Mouse (Mus musculus): ENCODE data around the gene Bach2.

Gene Bach2

GRCm38 (mm10) chr4:32293686-32294265, 55.2 kb downstream of the Bach2 start:
- no peak for DNase-seq (ENCODE audit: low read depth, low spot score)

- no peak for DNase-seq (ENCODE audit: low read depth, low spot score)
Measured at GRCm38 (mm10) chr4:32297071-32297671, 58.6 kb downstream of the Bach2 start.

- no peak for DNase-seq (ENCODE audit: low read depth, low spot score)
Measured at GRCm38 (mm10) chr4:32299221-32299620, 60.6 kb downstream of the Bach2 start.

- no peak for DNase-seq (ENCODE audit: low read depth, low spot score)
Measured at GRCm38 (mm10) chr4:32299970-32300369, 61.4 kb downstream of the Bach2 start.

- DNase-seq (ENCODE audit: low read depth, low spot score): no peak
Measured at GRCm38 (mm10) chr4:32302668-32303067, 64.1 kb downstream of the Bach2 start.

- no peak for DNase-seq (ENCODE audit: low read depth, low spot score)
Measured at GRCm38 (mm10) chr4:32303076-32303475, 64.5 kb downstream of the Bach2 start.

- no peak for DNase-seq (ENCODE audit: low read depth, low spot score)
Measured at GRCm38 (mm10) chr4:32303674-32304073, 65.1 kb downstream of the Bach2 start.

- no peak for DNase-seq (ENCODE audit: low read depth, low spot score)
Measured at GRCm38 (mm10) chr4:32304221-32304703, 65.7 kb downstream of the Bach2 start.

- no peak for DNase-seq (ENCODE audit: low read depth, low spot score)
Measured at GRCm38 (mm10) chr4:32305036-32305615, 66.5 kb downstream of the Bach2 start.

- DNase-seq (ENCODE audit: low read depth, low spot score): no peak
Measured at GRCm38 (mm10) chr4:32305683-32306082, 67.1 kb downstream of the Bach2 start.

GRCm38 (mm10) chr4:32306169-32306792, 67.7 kb downstream of the Bach2 start:
- DNase-seq (ENCODE audit: low read depth, low spot score): no peak

- no peak for DNase-seq (ENCODE audit: low read depth, low spot score)
Measured at GRCm38 (mm10) chr4:32307215-32307614, 68.6 kb downstream of the Bach2 start.

- DNase-seq (ENCODE audit: low read depth, low spot score): no peak
Measured at GRCm38 (mm10) chr4:32312171-32312946, 73.8 kb downstream of the Bach2 start.

- DNase-seq (ENCODE audit: low read depth, low spot score): no peak
Measured at GRCm38 (mm10) chr4:32314919-32315318, 76.3 kb downstream of the Bach2 start.

- DNase-seq (ENCODE audit: low read depth, low spot score): no peak
Measured at GRCm38 (mm10) chr4:32318608-32319007, 80.0 kb downstream of the Bach2 start.

GRCm38 (mm10) chr4:32319327-32319726, 80.7 kb downstream of the Bach2 start:
- no peak for DNase-seq (ENCODE audit: low read depth, low spot score)

GRCm38 (mm10) chr4:32320039-32320438, 81.4 kb downstream of the Bach2 start:
- no peak for DNase-seq (ENCODE audit: low read depth, low spot score)

GRCm38 (mm10) chr4:32324111-32324510, 85.5 kb downstream of the Bach2 start:
- no peak for DNase-seq (ENCODE audit: low read depth, low spot score)

- DNase-seq (ENCODE audit: low read depth, low spot score): no peak
Measured at GRCm38 (mm10) chr4:32324967-32325366, 86.4 kb downstream of the Bach2 start.

GRCm38 (mm10) chr4:32325596-32325995, 87.0 kb downstream of the Bach2 start:
- no peak for DNase-seq (ENCODE audit: low read depth, low spot score)

- DNase-seq (ENCODE audit: low read depth, low spot score): no peak
Measured at GRCm38 (mm10) chr4:32326279-32326678, 87.7 kb downstream of the Bach2 start.

- no peak for DNase-seq (ENCODE audit: low read depth, low spot score)
Measured at GRCm38 (mm10) chr4:32326860-32327259, 88.3 kb downstream of the Bach2 start.

Data from c-Kit-negative CD71-positive TER-119-positive erythroid progenitor cells, embryonic 14.5 days (primary cell).